Mouse (Mus musculus) right cerebral cortex, postnatal 4 days (tissue): Measurements from ENCODE around the gene Sf3b1.

Experiments used
- DNase-seq: peaks from one replicate; pipeline ENCODE4 v3.0.0-alpha.2; 2022

Sf3b1 gene

DNA sequence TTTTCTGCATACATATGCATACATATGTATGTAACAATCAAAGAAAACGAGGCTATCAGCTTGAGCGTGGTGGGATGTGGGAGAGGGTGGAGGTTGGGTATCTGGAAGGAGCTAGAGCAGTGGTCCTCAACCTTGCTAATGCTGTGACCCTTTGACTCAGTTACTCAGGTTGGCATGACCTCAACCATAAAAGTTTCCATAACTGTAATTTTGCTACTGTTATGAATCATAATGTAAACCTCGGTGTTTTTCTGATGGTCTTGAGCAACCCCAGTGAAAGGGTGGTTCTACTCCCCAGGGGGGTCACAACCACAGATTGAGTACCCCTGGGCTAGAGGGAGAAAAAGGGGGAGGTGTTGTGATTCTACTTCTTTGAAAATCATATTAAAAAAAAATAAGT is 91.8 kb downstream of the Sf3b1 start:
- no peak for DNase-seq
